In genomic region chr11:59306461-59307421, GRCm38 (mm10) we compare ENCODE assay signal across 8 mouse cellular contexts. TPM values are rescaled to one million over a fixed set of nuclear protein-coding genes. Genes with fewer than 3 reads are reported as not detected.
DNase-seq lines count a peak whose midpoint lies in the region; ATAC-seq lines count a peak whose summit lies in the region.

TSS of gene Wnt9a (plus strand) at chr11:59306928.

- H3K9ac ChIP-seq in liver, embryonic 15.5 days: no peak within 1 kb of the TSS
- H3K9ac ChIP-seq in neural tube, embryonic 15.5 days (replicated peaks): peak within 1 kb of the TSS; percentile 61

- ATAC-seq in liver, embryonic 15.5 days (ENCODE audit: insufficient read depth): peak; percentile 64
- ATAC-seq in neural tube, embryonic 15.5 days (ENCODE audit: low FRiP score): peak; percentile 61

- no peak within 1 kb of the TSS for H3K27ac ChIP-seq in liver, embryonic 15.5 days (replicated peaks)
- no peak within 1 kb of the TSS for H3K27ac ChIP-seq in neural tube, embryonic 15.5 days (replicated peaks)

- peak; percentile 20 to 55 for DNase-seq in layer of hippocampus, postnatal 10 days (ENCODE audit: low spot score in 2 of 2)
- DNase-seq in layer of hippocampus, postnatal 14 days (ENCODE audit: low spot score in 2 of 2): no peak
- DNase-seq in embryo, embryonic 10 days (ENCODE audit: low spot score): peak; percentile 66
- DNase-seq in heart, adult 18-20 months: peak; percentile 78 to 79
- DNase-seq in kidney, adult 11 months: peak; percentile 43
- DNase-seq in spleen, postnatal 14 days (ENCODE audit: low spot score in 2 of 2): no peak

- peak within 1 kb of the TSS; percentile 74 for H3K4me2 ChIP-seq in liver, embryonic 15.5 days
- H3K4me2 ChIP-seq in neural tube, embryonic 15.5 days: peak within 1 kb of the TSS; percentile 90

- peaks cover 94% of the 10 kb centered on the region for H3K27me3 ChIP-seq in liver, embryonic 15.5 days
- H3K27me3 ChIP-seq in neural tube, embryonic 15.5 days (replicated peaks): peaks cover 69% of the 10 kb centered on the region

- no peaks in the 10 kb centered on the region for H3K36me3 ChIP-seq in liver, embryonic 15.5 days (replicated peaks)
- no peaks in the 10 kb centered on the region for H3K36me3 ChIP-seq in neural tube, embryonic 15.5 days

- peaks cover 9% of the 10 kb centered on the region for H3K4me1 ChIP-seq in liver, embryonic 15.5 days (replicated peaks)
- H3K4me1 ChIP-seq in neural tube, embryonic 15.5 days: peaks cover 41% of the 10 kb centered on the region

- 2% methylated on average over 114 of the region's 128 CpGs for WGBS in liver, embryonic 15.5 days (ENCODE audit: insufficient replicate concordance)
- WGBS in neural tube, embryonic 15.5 days: under 1% methylated on average over 107 of the region's 128 CpGs

- peak within 1 kb of the TSS; percentile 50 for H3K4me3 ChIP-seq in liver, embryonic 15.5 days (replicated peaks)
- H3K4me3 ChIP-seq in neural tube, embryonic 15.5 days (replicated peaks): peak within 1 kb of the TSS; percentile 56

- H3K9me3 ChIP-seq in liver, embryonic 15.5 days (replicated peaks): no peaks in the 10 kb centered on the region
- H3K9me3 ChIP-seq in neural tube, embryonic 15.5 days (replicated peaks): no peaks in the 10 kb centered on the region

RNA-seq across cellular contexts. Expression of gene Wnt9a, which starts in this region (rescaled TPM):
- 1 to 10 TPM; 2.7 to 2.9 TPM for total RNA-seq in layer of hippocampus, postnatal 10 days (2021)
- total RNA-seq in layer of hippocampus, postnatal 14 days (2021): 1 to 10 TPM; 3.7 to 4.1 TPM
- total RNA-seq in heart, adult 18-20 months (2021): 1 to 10 TPM; 3.8 to 4.2 TPM
- polyA plus RNA-seq in liver, embryonic 15.5 days (2015; fragmentation: Nextera tagmentation; extraction: Ambion mirVana): 0.20 and 0.33 TPM in 2 replicates
- polyA plus RNA-seq in neural tube, embryonic 15.5 days (2015; fragmentation: Nextera tagmentation; extraction: Ambion mirVana): 2.6 and 3.0 TPM in 2 replicates

Comparison
In these comparisons a context has a peak if more than half of its experiments do, and no peak if none do; other contexts are left out.
1. DNase-seq: peak in layer of hippocampus, postnatal 10 days (2 of 2), embryo, embryonic 10 days (single experiment), heart, adult 18-20 months (2 of 2) and kidney, adult 11 months (single experiment); none in layer of hippocampus, postnatal 14 days (0 of 2) and spleen, postnatal 14 days (0 of 2).
2. Peak in ATAC-seq, H3K4me3 ChIP-seq and H3K4me2 ChIP-seq in liver, embryonic 15.5 days; RNA of the gene not detected or under 1 TPM.